Mouse (Mus musculus): ENCODE measurements around the gene Olfr237-ps1.
"Not testable (repeated sequence)": the region's sequence is repeated elsewhere in the genome, so short reads cannot be mapped to it uniquely, and the experiment has no call there.

Gene Olfr237-ps1

DNA sequence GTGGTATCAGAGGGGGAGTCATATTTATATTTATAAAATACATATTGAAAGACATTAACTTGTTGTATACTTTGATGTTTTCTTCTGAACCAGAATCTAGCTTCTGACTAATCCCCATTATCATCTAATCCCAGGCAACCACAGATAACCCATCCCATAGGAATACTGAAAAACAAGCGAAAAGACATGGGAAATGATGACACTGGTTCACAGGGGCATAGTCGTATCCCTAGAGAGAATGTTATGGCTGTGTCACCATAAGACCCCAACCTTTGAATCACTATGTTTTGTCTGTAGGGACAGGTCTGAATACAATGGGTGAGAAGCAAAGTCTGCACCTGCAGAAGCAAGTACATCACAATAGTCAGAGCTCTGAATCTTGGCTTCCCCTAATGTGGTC, at the start of gene Olfr237-ps1:
Gene Olfr237-ps1, plus strand, starts transcription at position 301 of the 400 bp plus-strand sequence.
- DNase-seq (ENCODE audit: low read depth, low spot score), result not testable (repeated sequence)

DNA sequence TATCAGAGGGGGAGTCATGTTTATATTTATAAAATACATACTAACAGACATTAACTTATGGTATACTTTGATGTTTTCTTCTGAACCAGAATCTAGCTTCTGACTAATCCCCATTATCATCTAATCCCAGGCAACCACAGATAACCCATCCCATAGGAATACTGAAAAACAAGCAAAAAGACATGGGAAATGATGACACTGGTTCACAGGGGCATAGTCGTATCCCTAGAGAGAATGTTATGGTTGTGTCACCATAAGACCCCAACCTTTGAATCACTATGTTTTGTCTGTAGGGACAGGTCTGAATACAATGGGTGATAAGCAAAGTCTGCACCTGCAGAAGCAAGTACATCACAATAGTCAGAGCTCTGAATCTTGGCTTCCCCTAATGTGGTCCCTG, 40.3 kb upstream of the Olfr237-ps1 start, which contains the start of gene Olfr441:
Gene Olfr441, plus strand, starts transcription at position 301 of the 400 bp plus-strand sequence.
- DNase-seq (ENCODE audit: low read depth, low spot score), result not testable (repeated sequence)

DNA sequence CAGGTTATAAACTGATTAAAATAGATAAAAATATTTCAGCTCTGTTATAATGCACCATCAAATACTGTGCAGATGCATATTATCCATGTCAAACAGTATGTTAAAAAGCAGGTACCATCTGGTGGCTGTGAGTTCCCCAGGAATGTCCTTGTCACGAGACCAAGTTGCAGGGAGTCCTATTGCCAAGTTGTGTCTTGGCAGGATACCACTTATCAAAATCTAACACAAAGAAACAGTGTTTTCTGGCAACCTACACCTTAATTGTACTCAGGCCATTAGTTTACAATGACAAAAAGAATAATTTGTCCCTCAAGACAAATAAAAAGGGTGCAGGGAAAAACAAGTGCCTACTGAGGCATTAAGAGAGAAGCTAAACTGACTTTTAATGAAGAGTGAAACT, 13.1 kb downstream of the Olfr237-ps1 start:
- no peak for DNase-seq (ENCODE audit: low read depth, low spot score)

DNA sequence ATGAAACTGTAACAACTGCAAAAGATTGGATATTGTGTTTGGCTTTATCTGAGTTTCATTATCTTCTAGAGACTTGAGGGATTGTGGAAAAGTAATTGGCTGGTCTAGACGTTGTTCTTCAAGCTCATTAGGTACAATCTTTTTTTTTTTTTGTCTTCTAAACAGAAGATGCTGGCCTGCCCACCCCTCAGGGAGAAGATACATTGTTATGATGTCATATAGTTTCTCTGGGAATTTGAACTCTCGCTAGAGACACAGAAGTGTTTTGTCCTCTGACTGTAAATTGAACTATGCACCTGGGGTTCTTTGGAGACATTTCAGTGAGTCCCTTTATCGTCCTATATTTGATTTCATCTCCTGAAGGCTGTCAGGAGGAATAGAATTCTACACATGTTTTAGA, 16.6 kb downstream of the Olfr237-ps1 start, which contains the start of gene Olfr437:
Gene Olfr437, plus strand, starts transcription at position 301 of the 400 bp plus-strand sequence.
- no peak for DNase-seq (ENCODE audit: low read depth, low spot score)

GRCm38 (mm10) chr6:43167246-43167645, 20.9 kb downstream of the Olfr237-ps1 start:
- DNase-seq (ENCODE audit: low read depth, low spot score), result no peak

- DNase-seq (ENCODE audit: low read depth, low spot score), result no peak
These were observed 25.5 kb downstream of the Olfr237-ps1 start, which contains the start of gene Olfr13 for GRCm38 (mm10) chr6:43171840-43172239. Gene Olfr13, plus strand, starts transcription at chr6:43172140.

GRCm38 (mm10) chr6:43178129-43178528, 31.8 kb downstream of the Olfr237-ps1 start:
- DNase-seq (ENCODE audit: low read depth, low spot score), result no peak

DNA sequence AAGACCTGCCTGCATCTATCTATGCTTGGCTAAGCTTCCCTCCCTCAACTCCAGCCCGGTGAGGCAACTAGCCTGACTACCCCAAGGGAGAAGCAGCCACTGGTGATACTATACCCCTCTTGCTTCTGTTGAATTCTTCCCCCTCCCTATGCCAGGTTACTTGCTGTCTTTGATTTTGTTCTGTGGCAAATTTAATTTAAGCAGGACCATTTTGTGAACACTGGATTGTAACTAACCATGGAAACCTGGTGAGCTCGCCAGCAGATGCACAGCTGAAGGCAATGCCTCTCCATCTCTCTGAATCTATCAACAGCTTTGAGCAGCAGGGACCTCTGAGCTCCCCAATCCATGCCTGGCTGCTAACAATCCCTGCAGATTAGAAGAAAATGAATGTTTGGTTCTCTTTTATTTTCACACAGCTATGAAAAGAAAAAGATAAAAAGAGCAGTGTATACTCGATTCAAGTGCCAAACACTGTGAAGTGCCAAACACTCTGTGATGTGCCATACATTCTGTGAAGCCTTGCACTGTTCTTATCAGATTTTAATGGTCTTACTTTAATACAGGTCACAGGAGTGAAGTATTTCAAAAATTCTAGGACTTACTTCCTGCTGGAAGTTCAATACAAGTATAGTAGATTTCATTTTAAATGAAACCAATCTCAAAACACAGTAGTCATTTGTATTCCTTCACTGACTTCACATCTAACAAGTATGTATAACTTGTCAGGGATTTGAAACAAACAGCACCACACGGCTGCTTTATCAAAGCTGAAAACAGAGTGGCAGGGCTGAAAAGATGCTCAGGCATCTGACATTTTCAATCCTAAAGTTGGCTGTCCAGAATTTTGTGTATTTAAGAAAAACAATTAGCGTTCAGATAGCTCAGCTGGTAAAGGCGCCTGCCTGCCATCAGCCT, 32.5 kb downstream of the Olfr237-ps1 start:
- peak; percentile 21 for DNase-seq (ENCODE audit: low read depth, low spot score)

- DNase-seq (ENCODE audit: low read depth, low spot score), result no peak
These were observed 44.6 kb downstream of the Olfr237-ps1 start for GRCm38 (mm10) chr6:43190986-43191385.

DNA sequence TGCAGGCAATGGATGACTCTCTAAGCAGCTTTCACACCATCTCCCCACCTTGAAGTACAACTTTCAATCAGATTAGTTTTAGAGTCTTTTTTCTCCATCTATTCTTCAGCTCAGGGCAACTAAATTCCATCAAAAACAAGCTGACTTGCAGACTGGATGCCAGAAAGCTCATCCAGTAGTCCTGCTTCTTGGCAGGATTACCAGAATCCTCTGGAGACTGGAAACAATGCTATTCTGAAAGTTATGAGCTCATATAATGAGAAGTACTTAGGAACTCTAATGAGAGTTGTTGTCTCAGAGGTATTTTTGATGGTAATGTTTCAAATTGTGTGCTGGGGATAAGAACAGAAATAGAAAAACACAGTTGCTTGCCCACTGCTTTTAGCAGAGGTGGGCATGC, 50.4 kb downstream of the Olfr237-ps1 start, which contains the start of gene Olfr435:
Gene Olfr435, plus strand, starts transcription at position 366 of the 400 bp plus-strand sequence.
- no peak for DNase-seq (ENCODE audit: low read depth, low spot score)

DNA sequence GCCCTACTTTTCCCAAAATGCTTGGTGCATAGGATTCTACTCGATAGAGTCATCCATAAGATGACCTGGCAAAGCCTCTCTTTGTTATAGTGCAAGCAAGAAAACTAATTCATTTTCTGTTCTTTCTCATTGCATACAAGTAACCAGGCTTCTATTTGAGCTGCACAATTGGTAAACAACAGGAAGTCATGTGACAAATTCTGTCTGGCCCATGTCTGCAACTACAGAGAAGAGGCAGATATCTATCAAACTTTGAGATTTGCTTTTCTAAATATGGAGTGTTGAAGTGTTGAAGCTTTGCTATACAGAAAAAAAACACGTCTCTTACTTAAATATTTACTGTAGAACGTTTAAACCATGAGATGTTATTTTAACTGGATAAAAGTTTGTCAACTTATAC, 51.7 kb downstream of the Olfr237-ps1 start:
- DNase-seq (ENCODE audit: low read depth, low spot score), result no peak

- no peak for DNase-seq (ENCODE audit: low read depth, low spot score)
These were observed 56.4 kb downstream of the Olfr237-ps1 start for GRCm38 (mm10) chr6:43202786-43203185.

- DNase-seq (ENCODE audit: low read depth, low spot score), result no peak
These were observed 59.0 kb downstream of the Olfr237-ps1 start for GRCm38 (mm10) chr6:43205355-43205754.

Measured in telencephalon, adult 2 months (tissue).